Mouse (Mus musculus): ENCODE measurements at regions not wholly inside any gene's neighbourhood (a gene's known extent, or its start where the extent isn't known, plus 50 kb on each side); places are given as distances from the start of the nearest gene placed in this dataset.
"Not testable (repeated sequence)": the region's sequence is repeated elsewhere in the genome, so short reads cannot be mapped to it uniquely, and the experiment has no call there.

- no peak overlapping the region for H3K9ac ChIP-seq
- H3K36me3 ChIP-seq, result no peaks in the 10 kb centered on the region
- H3K4me2 ChIP-seq (replicated peaks), result no peak overlapping the region
- ATAC-seq (ENCODE audit: insufficient number of reproducible peaks, low FRiP score, low TSS enrichment, low read depth), result no peak; the same call in 1 of the 2 replicates
- no peaks in the 10 kb centered on the region for H3K9me3 ChIP-seq (replicated peaks)
- H3K4me1 ChIP-seq, result 0 out of 2 replicates have a peak, but pooled peaks cover 5% of the 10 kb centered on the region
- 67% methylated on average over 3 of the region's 3 CpGs for WGBS
- no peaks in the 10 kb centered on the region for H3K27me3 ChIP-seq
- H3K27ac ChIP-seq (replicated peaks), result no peak overlapping the region
- no peak overlapping the region for H3K4me3 ChIP-seq (replicated peaks)
These were observed 79.1 kb upstream of the Neurl1b start for GRCm38 (mm10) chr17:26335551-26335950.

DNA sequence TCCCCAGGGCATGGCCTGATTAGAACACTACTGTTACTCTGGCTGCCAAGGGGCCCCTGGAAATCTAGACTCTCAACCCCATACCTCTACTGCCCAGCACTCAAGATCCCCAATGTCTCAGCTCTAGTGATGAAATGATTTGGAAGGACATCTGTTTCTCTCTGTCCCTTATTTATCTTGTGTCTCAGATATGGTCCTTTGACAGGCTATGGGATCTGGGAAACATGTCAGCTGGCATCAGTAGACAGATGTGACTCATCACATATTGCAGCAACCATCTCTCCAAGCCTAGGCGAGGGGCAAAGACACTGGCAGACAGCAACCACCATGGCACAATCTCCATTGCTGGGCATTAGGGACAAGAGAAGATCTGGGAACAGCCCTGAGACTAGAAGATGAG is 78.6 kb upstream of the Neurl1b start:
- H3K9ac ChIP-seq, result no peak overlapping the region

DNA sequence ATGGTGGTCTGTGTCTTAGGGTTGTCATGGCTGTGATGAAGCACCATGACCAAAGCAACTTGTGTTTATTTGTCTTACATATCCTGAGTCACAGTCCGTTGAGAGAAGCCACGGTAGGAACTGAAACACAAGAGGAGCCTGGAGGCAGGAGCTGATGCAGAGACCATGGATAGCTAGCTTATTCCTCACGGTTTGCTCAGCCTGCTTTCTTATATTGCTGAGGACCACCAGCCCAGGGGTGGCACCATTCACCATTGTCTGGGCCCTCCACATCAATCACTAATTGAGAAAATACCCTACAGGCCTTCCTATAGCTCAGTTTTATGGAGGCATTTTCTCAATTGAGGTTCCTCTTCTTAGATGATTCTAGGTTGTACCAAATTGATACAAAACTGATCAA is 77.5 kb upstream of the Neurl1b start:
- no peaks in the 10 kb centered on the region for H3K9me3 ChIP-seq (replicated peaks)
- no peak overlapping the region for H3K4me2 ChIP-seq (replicated peaks)
- 0 out of 2 replicates have a peak, but pooled peaks cover 5% of the 10 kb centered on the region for H3K4me1 ChIP-seq
- no peaks in the 10 kb centered on the region for H3K27me3 ChIP-seq
- H3K27ac ChIP-seq (replicated peaks), result no peak overlapping the region
- WGBS, result 63% methylated on average over 3 of the region's 3 CpGs
- ATAC-seq (ENCODE audit: insufficient number of reproducible peaks, low FRiP score, low TSS enrichment, low read depth), result no peak
- H3K9ac ChIP-seq, result no peak overlapping the region
- H3K36me3 ChIP-seq, result no peaks in the 10 kb centered on the region
- no peak overlapping the region for H3K4me3 ChIP-seq (replicated peaks)

More for the DNA sequence above, 78.6 kb upstream of the Neurl1b start:
- WGBS, result 80% methylated on average over 1 of the region's 1 CpGs
- Histone ChIP-seq H3K36me3 (no peaks in the 10 kb centered on the region), H3K4me2 (replicated peaks) (no peak overlapping the region), H3K4me1 (0 out of 2 replicates have a peak, but pooled peaks cover 5% of the 10 kb centered on the region), H3K4me3 (replicated peaks) (no peak overlapping the region), H3K27ac (replicated peaks) (no peak overlapping the region), H3K9me3 (replicated peaks) (no peaks in the 10 kb centered on the region), H3K27me3 (no peaks in the 10 kb centered on the region)
- ATAC-seq (ENCODE audit: insufficient number of reproducible peaks, low FRiP score, low TSS enrichment, low read depth), result no peak

- not testable (repeated sequence) for H3K4me1 ChIP-seq; H3K36me3 ChIP-seq; ATAC-seq (ENCODE audit: insufficient number of reproducible peaks, low FRiP score, low TSS enrichment, low read depth); H3K27ac ChIP-seq (replicated peaks); H3K4me2 ChIP-seq (replicated peaks); H3K27me3 ChIP-seq; H3K9ac ChIP-seq; H3K9me3 ChIP-seq (replicated peaks); H3K4me3 ChIP-seq (replicated peaks)
- WGBS, result 90% methylated on average over 7 of the region's 7 CpGs
These were observed 69.2 kb upstream of the Neurl1b start for GRCm38 (mm10) chr17:26345436-26345835.

- no peak overlapping the region for H3K27ac ChIP-seq (replicated peaks)
- H3K36me3 ChIP-seq, result no peaks in the 10 kb centered on the region
- no peak overlapping the region for H3K4me3 ChIP-seq (replicated peaks)
- no peak overlapping the region for H3K9ac ChIP-seq
- no peak for ATAC-seq (ENCODE audit: insufficient number of reproducible peaks, low FRiP score, low TSS enrichment, low read depth)
- H3K9me3 ChIP-seq (replicated peaks), result no peaks in the 10 kb centered on the region
- H3K4me2 ChIP-seq (replicated peaks), result no peak overlapping the region
- 0 out of 2 replicates have a peak, but pooled peaks cover 5% of the 10 kb centered on the region for H3K4me1 ChIP-seq
- 89% methylated on average over 5 of the region's 5 CpGs for WGBS
- no peaks in the 10 kb centered on the region for H3K27me3 ChIP-seq
These were observed 66.5 kb upstream of the Neurl1b start for GRCm38 (mm10) chr17:26348116-26348515.

- no peak for ATAC-seq (ENCODE audit: insufficient number of reproducible peaks, low FRiP score, low TSS enrichment, low read depth)
- H3K9ac ChIP-seq, result no peak overlapping the region
- H3K27me3 ChIP-seq, result no peaks in the 10 kb centered on the region
- peak overlapping the region; percentile 65 for H3K27ac ChIP-seq (replicated peaks)
- H3K4me1 ChIP-seq, result 0 out of 2 replicates have a peak, but pooled peaks cover 5% of the 10 kb centered on the region
- no peaks in the 10 kb centered on the region for H3K36me3 ChIP-seq
- no peaks in the 10 kb centered on the region for H3K9me3 ChIP-seq (replicated peaks)
- 40% methylated on average over 2 of the region's 2 CpGs for WGBS
- H3K4me2 ChIP-seq (replicated peaks), result no peak overlapping the region
- H3K4me3 ChIP-seq (replicated peaks), result no peak overlapping the region
These were observed 64.9 kb upstream of the Neurl1b start for GRCm38 (mm10) chr17:26349741-26350140.

GRCm38 (mm10) chr17:26350216-26350615 is 64.4 kb upstream of the Neurl1b start:
- H3K27me3 ChIP-seq, result no peaks in the 10 kb centered on the region
- H3K4me2 ChIP-seq (replicated peaks), result no peak overlapping the region
- H3K4me3 ChIP-seq (replicated peaks), result no peak overlapping the region
- 57% methylated on average over 5 of the region's 5 CpGs for WGBS
- H3K27ac ChIP-seq (replicated peaks), result peak overlapping the region; percentile 65; the same call in 1 of the 2 replicates
- no peak overlapping the region for H3K9ac ChIP-seq
- H3K4me1 ChIP-seq, result 0 out of 2 replicates have a peak, but pooled peaks cover 5% of the 10 kb centered on the region
- ATAC-seq (ENCODE audit: insufficient number of reproducible peaks, low FRiP score, low TSS enrichment, low read depth), result no peak; the same call in 1 of the 2 replicates
- no peaks in the 10 kb centered on the region for H3K9me3 ChIP-seq (replicated peaks)
- no peaks in the 10 kb centered on the region for H3K36me3 ChIP-seq

GRCm38 (mm10) chr17:26351991-26352390 is 62.6 kb upstream of the Neurl1b start:
- Histone ChIP-seq H3K9me3 (replicated peaks) (no peaks in the 10 kb centered on the region), H3K4me2 (replicated peaks) (no peak overlapping the region), H3K27ac (replicated peaks) (no peak overlapping the region), H3K9ac (no peak overlapping the region), H3K4me3 (replicated peaks) (no peak overlapping the region), H3K4me1 (0 out of 2 replicates have a peak, but pooled peaks cover 5% of the 10 kb centered on the region), H3K27me3 (no peaks in the 10 kb centered on the region), H3K36me3 (no peaks in the 10 kb centered on the region)
- ATAC-seq (ENCODE audit: insufficient number of reproducible peaks, low FRiP score, low TSS enrichment, low read depth), result no peak
- 74% methylated on average over 7 of the region's 7 CpGs for WGBS

DNA sequence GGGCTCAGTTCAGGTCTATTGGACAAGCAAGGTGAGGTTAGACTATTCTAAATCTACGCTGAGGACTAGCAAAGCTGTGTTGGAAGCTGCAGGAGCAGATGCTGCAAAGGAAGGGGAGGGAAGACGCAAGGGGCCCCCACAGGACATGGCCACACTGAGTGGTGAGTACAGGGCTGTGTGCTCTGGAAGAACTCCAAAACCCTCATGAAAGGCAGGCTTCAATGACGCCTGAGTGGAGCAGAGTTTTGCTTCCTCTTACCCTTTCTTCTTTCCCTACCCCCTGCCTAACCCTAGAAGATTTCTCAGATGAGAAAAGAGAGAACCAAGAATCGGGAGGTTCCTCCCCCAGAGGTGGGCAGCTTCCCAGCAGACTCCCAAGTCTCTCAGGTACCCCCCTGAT is 61.9 kb upstream of the Neurl1b start:
- ATAC-seq (ENCODE audit: insufficient number of reproducible peaks, low FRiP score, low TSS enrichment, low read depth), result no peak
- 60% methylated on average over 4 of the region's 4 CpGs for WGBS
- no peaks in the 10 kb centered on the region for H3K9me3 ChIP-seq (replicated peaks)

GRCm38 (mm10) chr17:26354431-26354830 is 60.2 kb upstream of the Neurl1b start:
- no peaks in the 10 kb centered on the region for H3K27me3 ChIP-seq
- no peak overlapping the region for H3K4me2 ChIP-seq (replicated peaks)
- H3K27ac ChIP-seq (replicated peaks), result no peak overlapping the region
- H3K9me3 ChIP-seq (replicated peaks), result no peaks in the 10 kb centered on the region
- no peak overlapping the region for H3K4me3 ChIP-seq (replicated peaks)
- H3K9ac ChIP-seq, result no peak overlapping the region
- H3K36me3 ChIP-seq, result no peaks in the 10 kb centered on the region
- H3K4me1 ChIP-seq, result 0 out of 2 replicates have a peak, but pooled peaks cover 5% of the 10 kb centered on the region
- ATAC-seq (ENCODE audit: insufficient number of reproducible peaks, low FRiP score, low TSS enrichment, low read depth), result no peak
- 54% methylated on average over 3 of the region's 3 CpGs for WGBS

More for the DNA sequence above, 61.9 kb upstream of the Neurl1b start:
- H3K4me2 ChIP-seq (replicated peaks), result no peak overlapping the region
- 0 out of 2 replicates have a peak, but pooled peaks cover 5% of the 10 kb centered on the region for H3K4me1 ChIP-seq
- no peaks in the 10 kb centered on the region for H3K36me3 ChIP-seq
- H3K9ac ChIP-seq, result no peak overlapping the region
- no peaks in the 10 kb centered on the region for H3K27me3 ChIP-seq
- no peak overlapping the region for H3K4me3 ChIP-seq (replicated peaks)
- no peak overlapping the region for H3K27ac ChIP-seq (replicated peaks)

DNA sequence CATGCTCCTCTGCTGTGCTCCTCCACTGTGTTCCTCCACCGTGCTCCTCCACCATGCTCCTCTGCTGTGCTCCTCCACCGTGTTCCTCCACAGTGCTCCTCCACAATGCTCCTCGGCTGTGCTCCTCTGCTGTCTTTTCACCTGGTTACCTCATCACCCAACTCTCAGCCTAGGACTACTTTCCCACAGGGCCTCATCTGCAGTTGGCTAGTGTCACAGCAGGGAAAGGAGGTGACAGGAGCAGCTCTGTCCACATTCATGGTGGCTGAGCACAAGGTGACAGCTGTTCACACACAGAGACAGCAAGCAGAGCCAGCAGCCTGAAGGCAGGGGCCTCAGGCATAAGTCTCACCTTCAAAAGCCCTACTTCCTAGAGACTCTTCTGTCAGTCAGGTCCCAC is 59.3 kb upstream of the Neurl1b start:
- 82% methylated on average over 3 of the region's 3 CpGs for WGBS
- no peak overlapping the region for H3K27ac ChIP-seq (replicated peaks)
- no peaks in the 10 kb centered on the region for H3K27me3 ChIP-seq
- no peaks in the 10 kb centered on the region for H3K36me3 ChIP-seq
- no peak overlapping the region for H3K4me2 ChIP-seq (replicated peaks)
- H3K9me3 ChIP-seq (replicated peaks), result no peaks in the 10 kb centered on the region
- 0 out of 2 replicates have a peak, but pooled peaks cover 5% of the 10 kb centered on the region for H3K4me1 ChIP-seq
- no peak overlapping the region for H3K9ac ChIP-seq
- no peak overlapping the region for H3K4me3 ChIP-seq (replicated peaks)
- ATAC-seq (ENCODE audit: insufficient number of reproducible peaks, low FRiP score, low TSS enrichment, low read depth), result no peak

- no peak overlapping the region for H3K9ac ChIP-seq
- 77% methylated on average over 5 of the region's 5 CpGs for WGBS
- ATAC-seq (ENCODE audit: insufficient number of reproducible peaks, low FRiP score, low TSS enrichment, low read depth), result no peak
- H3K4me2 ChIP-seq (replicated peaks), result no peak overlapping the region
- no peak overlapping the region for H3K4me3 ChIP-seq (replicated peaks)
- peaks cover 12% of the 10 kb centered on the region; the same call in 1 of the 2 replicates for H3K4me1 ChIP-seq
- no peak overlapping the region for H3K27ac ChIP-seq (replicated peaks)
- H3K9me3 ChIP-seq (replicated peaks), result no peaks in the 10 kb centered on the region
- H3K36me3 ChIP-seq, result no peaks in the 10 kb centered on the region
- H3K27me3 ChIP-seq, result no peaks in the 10 kb centered on the region
These were observed 57.7 kb upstream of the Neurl1b start for GRCm38 (mm10) chr17:26356906-26357305.
